In genomic region chr9:21322211-21322916, GRCm38 (mm10) we compare ENCODE assay signal across 8 mouse cellular contexts. TPM values are rescaled to one million over a fixed set of nuclear protein-coding genes. Genes with fewer than 3 reads are reported as not detected.
A peak's percentile ranks its signal among the peaks of the same experiment; 100 is the strongest.
DNase-seq lines count a peak whose midpoint lies in the region; ATAC-seq lines count a peak whose summit lies in the region.

No protein-coding gene starts in this region.

- DNase-seq in heart, postnatal 36 days = no peak
- no peak for DNase-seq in forebrain, embryonic 11.5 days (ENCODE audit: low spot score)
- DNase-seq in liver, embryonic 11.5 days (ENCODE audit: low spot score) = no peak
- DNase-seq in layer of hippocampus, postnatal 10 days (ENCODE audit: low spot score in 2 of 2) = no peak
- DNase-seq in kidney, adult 18-20 months = no peak

- intact Hi-C loops in heart, postnatal 36 days (cut with DNase I) = no loop called here

- 65% methylated on average over 19 of the region's 19 CpGs for WGBS in heart, embryonic 15.5 days
- WGBS in forebrain, embryonic 11.5 days = 88% methylated on average over 19 of the region's 19 CpGs
- 70% methylated on average over 19 of the region's 19 CpGs for WGBS in liver, embryonic 11.5 days
- 80% methylated on average over 19 of the region's 19 CpGs for WGBS in stomach, embryonic 16.5 days

- H3K27me3 ChIP-seq in heart, embryonic 15.5 days = no peaks in the 10 kb centered on the region
- H3K27me3 ChIP-seq in forebrain, embryonic 11.5 days (ENCODE audit: control insufficient read depth, insufficient read depth, low read length) = no peaks in the 10 kb centered on the region
- no peaks in the 10 kb centered on the region for H3K27me3 ChIP-seq in liver, embryonic 11.5 days (replicated peaks; ENCODE audit: control insufficient read depth, insufficient read depth, low read length)
- H3K27me3 ChIP-seq in stomach, embryonic 16.5 days (ENCODE audit: control insufficient read depth, insufficient read depth, low read length) = no peaks in the 10 kb centered on the region

- H3K9ac ChIP-seq in heart, embryonic 15.5 days = peak overlapping the region; percentile 77; the same call in 1 of the 2 replicates
- no peak overlapping the region for H3K9ac ChIP-seq in forebrain, embryonic 11.5 days (ENCODE audit: low read length)
- H3K9ac ChIP-seq in liver, embryonic 11.5 days (ENCODE audit: low read depth, low read length) = peak overlapping the region; percentile 82; the same call in 1 of the 2 replicates
- H3K9ac ChIP-seq in stomach, embryonic 16.5 days (ENCODE audit: low read length) = no peak overlapping the region

- H3K4me3 ChIP-seq in heart, embryonic 15.5 days = peak overlapping the region; percentile 84
- no peak overlapping the region for H3K4me3 ChIP-seq in forebrain, embryonic 11.5 days (ENCODE audit: low read depth, low read length)
- peak overlapping the region; percentile 83 for H3K4me3 ChIP-seq in liver, embryonic 11.5 days (ENCODE audit: low read depth, low read length)
- H3K4me3 ChIP-seq in stomach, embryonic 16.5 days (replicated peaks; ENCODE audit: low read length) = peak overlapping the region; percentile 82

- no peak for ATAC-seq in heart, embryonic 15.5 days (replicated peaks; ENCODE audit: insufficient number of reproducible peaks, insufficient read depth, low FRiP score, low read depth)
- peak; percentile 32 for ATAC-seq in CD4-positive, CD25-positive, alpha-beta regulatory T cell, adult 4 months
- ATAC-seq in forebrain, embryonic 11.5 days (replicated peaks; ENCODE audit: low FRiP score) = no peak
- no peak for ATAC-seq in liver, embryonic 11.5 days (replicated peaks; ENCODE audit: low FRiP score)
- no peak for ATAC-seq in stomach, embryonic 16.5 days (ENCODE audit: insufficient read depth, low FRiP score)

- peak overlapping the region; percentile 78 for H3K27ac ChIP-seq in heart, embryonic 15.5 days
- no peak overlapping the region for H3K27ac ChIP-seq in forebrain, embryonic 11.5 days (ENCODE audit: low read depth, low read length)
- H3K27ac ChIP-seq in liver, embryonic 11.5 days (ENCODE audit: low read depth, low read length) = peak overlapping the region; percentile 79
- H3K27ac ChIP-seq in stomach, embryonic 16.5 days (ENCODE audit: low read length) = no peak overlapping the region

- peak overlapping the region; percentile 86 for H3K4me2 ChIP-seq in heart, embryonic 15.5 days
- H3K4me2 ChIP-seq in forebrain, embryonic 11.5 days (ENCODE audit: low read depth, low read length, severe bottlenecking) = peak overlapping the region; percentile 90; the same call in 1 of the 2 replicates
- peak overlapping the region; percentile 99 for H3K4me2 ChIP-seq in liver, embryonic 11.5 days
- peak overlapping the region; percentile 88 for H3K4me2 ChIP-seq in stomach, embryonic 16.5 days (ENCODE audit: low read depth, low read length)

- H3K9me3 ChIP-seq in heart, embryonic 15.5 days (replicated peaks) = no peaks in the 10 kb centered on the region
- no peaks in the 10 kb centered on the region for H3K9me3 ChIP-seq in forebrain, embryonic 11.5 days (ENCODE audit: control insufficient read depth, low read length)
- H3K9me3 ChIP-seq in liver, embryonic 11.5 days (ENCODE audit: control insufficient read depth, low read length) = no peaks in the 10 kb centered on the region
- 0 out of 2 replicates have a peak, but pooled peaks cover 5% of the 10 kb centered on the region for H3K9me3 ChIP-seq in stomach, embryonic 16.5 days (replicated peaks; ENCODE audit: control insufficient read depth, low read length)

- peaks cover 5% of the 10 kb centered on the region; the same call in 1 of the 2 replicates for H3K36me3 ChIP-seq in heart, embryonic 15.5 days
- H3K36me3 ChIP-seq in forebrain, embryonic 11.5 days (ENCODE audit: control insufficient read depth, insufficient read depth, low read length) = no peaks in the 10 kb centered on the region
- H3K36me3 ChIP-seq in liver, embryonic 11.5 days (ENCODE audit: control insufficient read depth, insufficient read depth, low read length) = no peaks in the 10 kb centered on the region
- peaks cover 4% of the 10 kb centered on the region; the same call in 1 of the 2 replicates for H3K36me3 ChIP-seq in stomach, embryonic 16.5 days (ENCODE audit: control insufficient read depth, insufficient read depth, low read length)

- H3K4me1 ChIP-seq in heart, embryonic 15.5 days (replicated peaks) = peaks cover 36% of the 10 kb centered on the region
- peaks cover 7% of the 10 kb centered on the region; the same call in 1 of the 2 replicates for H3K4me1 ChIP-seq in forebrain, embryonic 11.5 days (replicated peaks; ENCODE audit: control insufficient read depth, insufficient read depth, low read length)
- H3K4me1 ChIP-seq in liver, embryonic 11.5 days (replicated peaks; ENCODE audit: control insufficient read depth, insufficient read depth, low read length) = peaks cover 30% of the 10 kb centered on the region
- H3K4me1 ChIP-seq in stomach, embryonic 16.5 days (ENCODE audit: control insufficient read depth, insufficient read depth, low read length) = peaks cover 18% of the 10 kb centered on the region

RNA-seq across cellular contexts. Expression of gene Slc44a2, which starts 1.9 kb away (rescaled TPM):
- polyA plus RNA-seq in heart, embryonic 15.5 days (2015; fragmentation: Nextera tagmentation; extraction: Ambion mirVana) = 56.8 and 81.4 TPM in 2 replicates
- total RNA-seq in heart, postnatal 36 days (2021) = 100 to 1,000 TPM; 118 to 124 TPM
- 100 to 1,000 TPM; 242 to 364 TPM for polyA plus RNA-seq in CD4-positive, CD25-positive, alpha-beta regulatory T cell, adult 4 months (2017; shearing (Covaris generic))
- polyA plus RNA-seq in forebrain, embryonic 11.5 days (2014; fragmentation: Nextera tagmentation; extraction: Ambion mirVana) = 71.0 and 76.3 TPM in 2 replicates
- 57.2 and 61.2 TPM in 2 replicates for polyA plus RNA-seq in liver, embryonic 11.5 days (2014; fragmentation: Nextera tagmentation; extraction: Ambion mirVana)
- polyA plus RNA-seq in stomach, embryonic 16.5 days (2015; fragmentation: Nextera tagmentation; extraction: Ambion mirVana) = 116 and 130 TPM in 2 replicates
- total RNA-seq in layer of hippocampus, postnatal 10 days (2021) = 10 to 100 TPM; 62.2 to 63.6 TPM

RNA-seq across cellular contexts. Expression of gene Ap1m2, which starts 10.2 kb away (rescaled TPM):
- polyA plus RNA-seq in heart, embryonic 15.5 days (2015; fragmentation: Nextera tagmentation; extraction: Ambion mirVana) = 1.8 and 6.9 TPM in 2 replicates
- total RNA-seq in heart, postnatal 36 days (2021) = not detected
- 1 to 10 TPM; 2.4 to 2.9 TPM for polyA plus RNA-seq in CD4-positive, CD25-positive, alpha-beta regulatory T cell, adult 4 months (2017; shearing (Covaris generic))
- polyA plus RNA-seq in forebrain, embryonic 11.5 days (2014; fragmentation: Nextera tagmentation; extraction: Ambion mirVana) = 1.4 and 2.6 TPM in 2 replicates
- polyA plus RNA-seq in liver, embryonic 11.5 days (2014; fragmentation: Nextera tagmentation; extraction: Ambion mirVana) = 1.2 and 1.6 TPM in 2 replicates
- 77.7 and 86.3 TPM in 2 replicates for polyA plus RNA-seq in stomach, embryonic 16.5 days (2015; fragmentation: Nextera tagmentation; extraction: Ambion mirVana)
- total RNA-seq in layer of hippocampus, postnatal 10 days (2021) = 1 to 10 TPM in 1 of 2 experiments, under 1 TPM in 1; 0.45 to 1.3 TPM

RNA-seq across cellular contexts. Expression of gene Cdkn2d, which starts 31.2 kb away (rescaled TPM):
- polyA plus RNA-seq in heart, embryonic 15.5 days (2015; fragmentation: Nextera tagmentation; extraction: Ambion mirVana) = 88.6 and 96.4 TPM in 2 replicates
- 10 to 100 TPM; 15.9 to 18.4 TPM for total RNA-seq in heart, postnatal 36 days (2021)
- 100 to 1,000 TPM; 124 to 126 TPM for polyA plus RNA-seq in CD4-positive, CD25-positive, alpha-beta regulatory T cell, adult 4 months (2017; shearing (Covaris generic))
- polyA plus RNA-seq in forebrain, embryonic 11.5 days (2014; fragmentation: Nextera tagmentation; extraction: Ambion mirVana) = 58.6 and 60.8 TPM in 2 replicates
- 48.0 and 48.2 TPM in 2 replicates for polyA plus RNA-seq in liver, embryonic 11.5 days (2014; fragmentation: Nextera tagmentation; extraction: Ambion mirVana)
- polyA plus RNA-seq in stomach, embryonic 16.5 days (2015; fragmentation: Nextera tagmentation; extraction: Ambion mirVana) = 47.4 and 51.5 TPM in 2 replicates
- total RNA-seq in layer of hippocampus, postnatal 10 days (2021) = 10 to 100 TPM; 66.7 to 69.5 TPM

RNA-seq across cellular contexts. Expression of gene Kri1, which starts 34.6 kb away (rescaled TPM):
- 10.4 and 12.5 TPM in 2 replicates for polyA plus RNA-seq in heart, embryonic 15.5 days (2015; fragmentation: Nextera tagmentation; extraction: Ambion mirVana)
- total RNA-seq in heart, postnatal 36 days (2021) = 10 to 100 TPM; 16.5 to 18.0 TPM
- 10 to 100 TPM; 25.2 to 45.3 TPM for polyA plus RNA-seq in CD4-positive, CD25-positive, alpha-beta regulatory T cell, adult 4 months (2017; shearing (Covaris generic))
- 16.3 and 22.3 TPM in 2 replicates for polyA plus RNA-seq in forebrain, embryonic 11.5 days (2014; fragmentation: Nextera tagmentation; extraction: Ambion mirVana)
- polyA plus RNA-seq in liver, embryonic 11.5 days (2014; fragmentation: Nextera tagmentation; extraction: Ambion mirVana) = 19.3 and 24.2 TPM in 2 replicates
- polyA plus RNA-seq in stomach, embryonic 16.5 days (2015; fragmentation: Nextera tagmentation; extraction: Ambion mirVana) = 15.2 and 18.2 TPM in 2 replicates
- total RNA-seq in layer of hippocampus, postnatal 10 days (2021) = 10 to 100 TPM; 37.7 to 39.2 TPM

RNA-seq across cellular contexts. Expression of gene Ilf3, which starts 45.3 kb away (rescaled TPM):
- 88.1 and 118 TPM in 2 replicates for polyA plus RNA-seq in heart, embryonic 15.5 days (2015; fragmentation: Nextera tagmentation; extraction: Ambion mirVana)
- total RNA-seq in heart, postnatal 36 days (2021) = 10 to 100 TPM; 28.9 to 29.0 TPM
- polyA plus RNA-seq in CD4-positive, CD25-positive, alpha-beta regulatory T cell, adult 4 months (2017; shearing (Covaris generic)) = 100 to 1,000 TPM; 127 to 203 TPM
- polyA plus RNA-seq in forebrain, embryonic 11.5 days (2014; fragmentation: Nextera tagmentation; extraction: Ambion mirVana) = 295 and 297 TPM in 2 replicates
- polyA plus RNA-seq in liver, embryonic 11.5 days (2014; fragmentation: Nextera tagmentation; extraction: Ambion mirVana) = 141 and 149 TPM in 2 replicates
- 144 and 147 TPM in 2 replicates for polyA plus RNA-seq in stomach, embryonic 16.5 days (2015; fragmentation: Nextera tagmentation; extraction: Ambion mirVana)
- 10 to 100 TPM; 92.4 to 96.7 TPM for total RNA-seq in layer of hippocampus, postnatal 10 days (2021)

Comparison
In these comparisons a context has a peak if more than half of its experiments do, and no peak if none do; other contexts are left out.
1. H3K27ac ChIP-seq: peak in heart, embryonic 15.5 days (single experiment) and liver, embryonic 11.5 days (single experiment); none in forebrain, embryonic 11.5 days (single experiment) and stomach, embryonic 16.5 days (single experiment).
2. H3K9ac ChIP-seq: peak in heart, embryonic 15.5 days (single experiment) and liver, embryonic 11.5 days (single experiment); none in forebrain, embryonic 11.5 days (single experiment) and stomach, embryonic 16.5 days (single experiment).
3. Peak in every context shown above with its lines, with median percentiles within 50 percentile points of each other: H3K4me2 ChIP-seq.